Mouse (Mus musculus) liver, embryonic 14.5 days (tissue): ENCODE measurements around the gene Acp7.
A peak's percentile ranks its signal among the peaks of the same experiment; 100 is the strongest.

Experiments used
- CTCF ChIP-seq: IDR thresholded peaks from 2 replicates; pipeline ENCODE4 v1.5.1; 2016; ENCODE audit warnings: antibody characterized with exemption, low read depth, control low read depth
- EP300 ChIP-seq: IDR thresholded peaks from 2 replicates; pipeline ENCODE4 v1.6.1; 2016; ENCODE audit warnings: antibody characterized with exemption, low read depth

GRCm38 (mm10) chr7:28581721-28582120 lies 49.4 kb downstream of the Acp7 start:
- TF ChIP-seq CTCF (no peak), EP300 (peak; percentile 80)
